Mouse (Mus musculus) testis, adult 2 months (tissue): ENCODE results near the gene Npm1. TPM values are rescaled to one million over a fixed set of nuclear protein-coding genes. Genes with fewer than 3 reads are reported as not detected.

Experiments
- H3K27ac ChIP-seq: fragments of 200-500 bp; 2 replicates; pipeline ENCODE4 v1.5.1; 2012; ENCODE audit warnings: low read depth, low read length; ENCODE audit not compliant: control insufficient read depth, insufficient read depth
- H3K27me3 ChIP-seq: fragments of 200-500 bp; 2 replicates; pipeline ENCODE4 v1.6.1; 2012; ENCODE audit warnings: mild to moderate bottlenecking, low read length, moderate library complexity; ENCODE audit not compliant: control insufficient read depth, insufficient read depth
- H3K36me3 ChIP-seq: fragments of 200-500 bp; 2 replicates; pipeline ENCODE4 v1.6.1; 2012; ENCODE audit warnings: mild to moderate bottlenecking, low read length; ENCODE audit not compliant: control insufficient read depth, insufficient read depth
- H3K4me1 ChIP-seq: fragments of 200-500 bp; 2 replicates; pipeline ENCODE4 v1.6.1; 2012; ENCODE audit warnings: low read length; ENCODE audit not compliant: control insufficient read depth, insufficient read depth
- H3K4me3 ChIP-seq: fragments of 200-500 bp; 2 replicates; pipeline ENCODE4 v1.5.1; 2012; ENCODE audit warnings: low read depth, mild to moderate bottlenecking, low read length, moderate library complexity, mixed read lengths; ENCODE audit not compliant: control insufficient read depth
- CTCF ChIP-seq: fragments of 200-500 bp; IDR thresholded peaks from 2 replicates; pipeline ENCODE4 v1.5.1; 2012; ENCODE audit warnings: low read depth, mild to moderate bottlenecking, inconsistent platforms, low read length, moderate library complexity; ENCODE audit not compliant: control insufficient read depth, insufficient read depth, insufficient replicate concordance
- POLR2A ChIP-seq: fragments of 200-500 bp; IDR thresholded peaks from 2 replicates; pipeline ENCODE4 v1.6.1; 2012; ENCODE audit warnings: low read depth, mild to moderate bottlenecking, inconsistent platforms, low read length, moderate library complexity; ENCODE audit not compliant: control insufficient read depth
- polyA plus RNA-seq: library from polyadenylated mRNA; depleted of rRNA; stranded (reverse); fragments of >200 nt; gene quantifications from 2 replicates; pipeline ENCODE4 v1.2.3, GENCODE M21; 2012

Gene Npm1
- polyA plus RNA-seq, 1 experiment: 114 TPM

DNA sequence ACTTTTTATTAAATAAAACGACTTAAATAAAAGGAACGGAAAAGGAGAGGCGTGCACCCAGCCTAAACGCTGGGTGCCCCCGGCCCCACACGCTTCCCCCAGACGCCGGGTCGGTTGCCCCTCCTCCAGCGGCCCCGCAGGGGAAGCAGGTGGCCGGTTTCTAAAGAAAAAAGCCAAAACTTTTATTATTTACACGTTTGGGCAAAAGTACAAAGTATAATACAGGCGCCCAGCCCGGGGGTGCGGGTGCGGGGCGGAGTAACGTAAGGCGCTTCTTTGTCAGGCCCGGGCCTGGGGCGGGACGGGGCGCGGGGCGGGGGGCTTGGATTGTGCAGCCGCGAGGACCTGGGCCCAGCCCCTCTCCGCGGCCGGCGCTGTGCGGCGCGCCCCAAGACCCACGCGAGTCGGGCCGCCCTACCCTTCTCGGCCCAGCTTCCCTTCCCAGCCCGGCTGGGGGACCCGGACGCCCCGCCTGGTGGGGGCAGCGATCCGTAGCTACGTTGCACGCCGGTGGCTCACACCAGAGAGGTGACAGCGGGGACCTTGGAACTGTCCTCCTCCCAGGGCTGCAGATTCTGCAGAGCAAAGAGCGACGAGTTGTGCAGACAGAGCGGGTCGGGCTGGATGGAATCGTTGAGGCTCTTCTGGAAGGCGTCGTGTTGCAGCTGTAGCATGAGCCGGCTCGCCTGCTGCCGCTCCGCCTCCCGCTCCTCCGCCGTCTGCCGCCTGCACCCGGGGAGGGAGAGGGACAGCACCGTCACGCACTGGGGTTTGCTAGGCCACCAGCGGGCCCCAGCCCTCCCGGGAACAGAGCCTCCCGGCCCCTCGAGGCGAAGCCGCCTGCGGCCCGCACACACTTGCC lies 38.0 kb upstream of the Npm1 start:
- H3K4me1 ChIP-seq: peaks cover 17% of the 10 kb centered on the region
- TF ChIP-seq POLR2A (no peak), CTCF (no peak)
- peaks cover 13% of the 10 kb centered on the region for H3K27me3 ChIP-seq
- no peaks in the 10 kb centered on the region for H3K36me3 ChIP-seq
- no peak overlapping the region for H3K27ac ChIP-seq
- no peak overlapping the region for H3K4me3 ChIP-seq

DNA sequence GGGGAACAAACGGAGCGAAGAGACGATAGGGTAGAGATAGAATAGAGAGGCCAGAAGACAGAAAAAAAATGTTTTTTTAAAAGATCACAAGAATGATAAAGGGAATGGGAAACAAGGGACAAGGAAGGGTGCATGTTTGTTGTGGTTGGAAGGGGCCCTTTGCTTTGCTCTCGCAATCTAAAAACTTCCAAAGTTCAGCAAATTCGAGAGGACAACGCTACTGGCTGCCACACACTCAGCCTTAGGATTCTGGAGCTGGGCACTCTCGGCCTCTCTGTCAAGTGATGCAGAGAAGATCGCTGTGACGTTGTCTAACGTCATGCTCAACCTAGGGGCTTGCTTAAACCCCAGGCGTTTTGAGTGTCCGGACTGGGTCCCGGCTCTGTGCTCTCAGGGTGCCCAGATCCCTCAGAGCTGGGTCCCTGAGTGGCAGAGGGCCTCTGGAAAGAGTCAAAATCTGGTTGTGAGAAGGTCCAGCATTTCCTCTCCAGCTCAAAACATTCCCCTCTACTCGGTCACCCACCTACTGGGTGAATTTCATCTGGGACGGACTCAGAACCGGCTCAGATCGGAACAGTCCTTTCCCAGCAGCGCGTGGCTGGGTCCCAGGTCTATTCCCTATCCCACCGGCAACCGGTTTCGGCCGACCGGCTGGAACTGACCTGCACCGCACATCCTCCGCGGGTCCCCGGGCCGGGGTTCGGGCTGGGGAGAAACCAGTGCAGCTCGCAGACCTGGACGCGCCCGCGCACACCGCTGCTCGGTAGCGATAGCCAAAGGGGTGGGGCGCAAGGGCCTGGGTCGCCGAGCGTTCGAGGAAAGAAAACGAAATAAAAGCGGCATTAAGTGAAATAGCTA lies 37.1 kb upstream of the Npm1 start:
- H3K27ac ChIP-seq: no peak overlapping the region
- TF ChIP-seq CTCF (no peak), POLR2A (no peak)
- H3K27me3 ChIP-seq: peaks cover 15% of the 10 kb centered on the region

DNA sequence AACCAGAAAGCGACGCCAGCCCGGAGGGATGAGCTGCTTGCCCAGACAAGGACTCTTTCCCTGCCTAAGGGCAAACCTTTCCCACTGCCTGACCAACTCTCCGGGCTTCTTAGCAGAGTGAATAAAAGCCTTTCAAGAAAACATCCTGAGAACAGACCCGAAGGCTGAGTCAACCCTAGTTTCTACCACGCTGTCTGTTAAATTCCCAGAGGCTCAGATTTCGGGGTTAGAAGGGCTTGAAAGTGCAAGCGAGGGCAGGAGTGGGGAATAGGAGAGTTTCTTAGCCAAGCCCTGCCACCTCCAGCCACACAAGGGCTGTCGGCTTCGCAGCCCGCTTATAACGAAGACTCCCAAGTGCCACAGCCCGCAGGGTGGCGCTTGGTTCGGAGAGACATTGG lies 36.1 kb upstream of the Npm1 start:
- H3K27ac ChIP-seq: no peak overlapping the region
- H3K36me3 ChIP-seq: no peaks in the 10 kb centered on the region
- peaks cover 17% of the 10 kb centered on the region for H3K4me1 ChIP-seq
- H3K4me3 ChIP-seq: no peak overlapping the region
- H3K27me3 ChIP-seq: peaks cover 15% of the 10 kb centered on the region
- TF ChIP-seq POLR2A (no peak), CTCF (no peak)

More for the DNA sequence above, 37.1 kb upstream of the Npm1 start:
- Histone ChIP-seq H3K4me3 (no peak overlapping the region), H3K36me3 (no peaks in the 10 kb centered on the region), H3K4me1 (peaks cover 17% of the 10 kb centered on the region)

DNA sequence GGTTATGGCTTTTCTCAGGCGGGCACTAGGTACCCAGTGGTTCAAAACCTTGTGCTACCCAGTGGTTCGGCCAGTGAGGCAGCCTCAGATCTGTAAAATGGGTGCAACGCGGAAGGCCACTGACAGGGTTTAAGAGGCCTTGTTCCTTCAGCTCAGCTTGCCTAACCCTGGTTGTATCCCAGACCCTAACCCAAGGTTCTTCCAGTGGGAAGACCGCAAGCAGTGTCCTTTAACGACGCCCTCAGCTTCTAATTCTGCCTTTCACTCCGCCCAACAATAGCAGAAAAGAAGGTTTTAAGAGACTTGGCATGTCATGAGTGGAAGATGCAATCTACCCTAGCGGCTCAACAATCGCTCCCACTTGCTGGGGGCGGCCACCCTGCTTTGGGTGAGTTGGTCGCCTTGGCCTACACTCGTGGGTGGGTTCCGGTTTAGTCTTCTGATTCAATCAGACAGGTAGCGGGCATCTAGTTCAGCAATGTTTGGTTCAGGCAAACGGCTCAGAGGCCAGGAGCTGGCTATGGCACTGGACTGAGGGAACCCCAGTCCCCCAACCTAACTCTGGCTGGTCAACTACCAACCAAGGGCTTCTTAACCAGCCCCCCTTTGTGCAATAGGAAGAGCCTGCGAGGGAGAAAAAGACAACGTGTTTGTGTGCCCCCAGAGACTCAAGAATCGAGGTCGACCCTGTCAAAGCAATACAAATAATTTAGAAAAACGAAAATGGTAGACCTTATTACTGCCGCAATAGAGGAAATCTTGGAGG lies 35.5 kb upstream of the Npm1 start:
- H3K36me3 ChIP-seq: no peaks in the 10 kb centered on the region
- TF ChIP-seq CTCF: no peak
- no peak for TF ChIP-seq POLR2A
- H3K27me3 ChIP-seq: peaks cover 13% of the 10 kb centered on the region
- peaks cover 12% of the 10 kb centered on the region for H3K4me1 ChIP-seq
- no peak overlapping the region for H3K27ac ChIP-seq
- H3K4me3 ChIP-seq: no peak overlapping the region

DNA sequence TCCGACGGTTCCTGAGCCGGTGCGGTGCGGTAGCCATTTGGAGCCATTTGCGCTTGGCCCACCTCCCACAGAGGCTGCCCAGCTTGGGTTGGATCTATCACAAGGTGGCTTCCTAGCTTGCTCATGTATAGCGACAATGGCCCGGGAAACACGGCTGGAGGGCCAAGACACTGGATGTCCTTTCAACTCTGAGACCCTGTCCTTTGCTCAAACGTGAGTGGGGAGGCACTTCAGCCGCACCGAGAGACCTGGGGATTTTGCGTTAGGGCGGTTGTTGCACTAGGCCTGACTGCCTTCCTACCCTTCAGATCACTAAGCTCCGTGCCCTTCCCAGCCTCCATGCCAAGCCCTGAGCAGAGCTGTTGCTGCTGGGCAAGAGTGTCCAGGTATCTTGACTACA lies 34.7 kb upstream of the Npm1 start:
- TF ChIP-seq POLR2A (no peak), CTCF (no peak)
- H3K27ac ChIP-seq: no peak overlapping the region
- H3K4me3 ChIP-seq: no peak overlapping the region
- H3K27me3 ChIP-seq: peaks cover 11% of the 10 kb centered on the region
- H3K36me3 ChIP-seq: no peaks in the 10 kb centered on the region
- peaks cover 10% of the 10 kb centered on the region for H3K4me1 ChIP-seq

DNA sequence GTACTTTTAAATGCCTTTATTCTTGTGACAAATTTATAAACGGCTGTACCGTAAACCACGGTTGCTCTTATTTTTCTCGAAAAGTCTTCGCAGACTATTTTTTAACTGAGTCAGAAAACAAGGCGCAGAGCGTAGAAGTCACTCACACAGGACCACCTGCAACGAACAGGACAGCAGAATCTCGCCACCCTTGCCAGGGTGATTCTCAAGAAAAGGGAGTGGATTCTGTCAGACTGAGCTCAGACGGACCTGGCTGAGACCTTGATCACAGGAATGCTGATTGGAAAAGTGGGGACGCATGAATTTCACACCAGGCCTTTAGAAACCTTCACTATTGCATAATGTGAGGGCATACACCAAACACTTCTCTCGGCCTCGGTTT lies 34.1 kb upstream of the Npm1 start:
- Histone ChIP-seq H3K4me1 (peaks cover 10% of the 10 kb centered on the region), H3K36me3 (no peaks in the 10 kb centered on the region), H3K4me3 (no peak overlapping the region), H3K27me3 (peaks cover 11% of the 10 kb centered on the region), H3K27ac (no peak overlapping the region)
- TF ChIP-seq CTCF (no peak), POLR2A (no peak)
